Mouse (Mus musculus) urinary bladder, postnatal 0 days (tissue): ENCODE data around the gene Tbc1d30. TPM values are rescaled to one million over a fixed set of nuclear protein-coding genes. Genes with fewer than 3 reads are reported as not detected.

Experiments used
- polyA plus RNA-seq: library from polyadenylated mRNA; unstranded; fragments of >200 nt; fragmentation: Nextera tagmentation; extraction: Ambion mirVana; gene quantifications from 2 replicates; pipeline ENCODE4 v1.2.1, GENCODE M21; 2015

Gene Tbc1d30
- polyA plus RNA-seq = 4.3 TPM in 2 replicates

DNA sequence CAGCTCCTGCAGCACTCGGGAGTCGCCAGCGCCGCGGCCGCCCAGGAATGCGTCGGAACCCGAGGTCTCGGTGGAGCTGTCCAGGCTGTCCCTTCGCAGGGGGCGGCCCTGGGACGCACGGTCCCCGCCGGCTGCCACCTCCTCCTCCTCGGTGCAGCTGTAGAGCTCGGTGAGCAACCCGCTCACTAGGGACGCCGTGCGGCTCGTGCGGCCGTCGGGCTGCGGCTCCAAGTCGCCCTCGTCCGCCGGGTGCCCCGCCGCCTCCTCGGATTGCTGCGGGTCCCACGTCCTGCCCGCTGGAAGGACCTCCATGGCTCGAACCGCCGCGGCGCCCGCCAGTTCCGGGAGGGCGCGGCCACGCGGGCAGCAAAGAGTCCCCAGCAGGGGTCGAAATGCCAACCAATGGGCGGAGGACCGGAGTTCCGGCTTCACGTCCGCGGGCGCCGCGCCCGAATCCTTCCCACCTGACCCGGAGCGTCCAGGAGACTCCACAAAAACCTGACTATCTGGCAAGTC, at the start of gene Tbc1d30:
TSS of gene Tbc1d30 (minus strand) at position 213 of the 516 bp plus-strand sequence.

DNA sequence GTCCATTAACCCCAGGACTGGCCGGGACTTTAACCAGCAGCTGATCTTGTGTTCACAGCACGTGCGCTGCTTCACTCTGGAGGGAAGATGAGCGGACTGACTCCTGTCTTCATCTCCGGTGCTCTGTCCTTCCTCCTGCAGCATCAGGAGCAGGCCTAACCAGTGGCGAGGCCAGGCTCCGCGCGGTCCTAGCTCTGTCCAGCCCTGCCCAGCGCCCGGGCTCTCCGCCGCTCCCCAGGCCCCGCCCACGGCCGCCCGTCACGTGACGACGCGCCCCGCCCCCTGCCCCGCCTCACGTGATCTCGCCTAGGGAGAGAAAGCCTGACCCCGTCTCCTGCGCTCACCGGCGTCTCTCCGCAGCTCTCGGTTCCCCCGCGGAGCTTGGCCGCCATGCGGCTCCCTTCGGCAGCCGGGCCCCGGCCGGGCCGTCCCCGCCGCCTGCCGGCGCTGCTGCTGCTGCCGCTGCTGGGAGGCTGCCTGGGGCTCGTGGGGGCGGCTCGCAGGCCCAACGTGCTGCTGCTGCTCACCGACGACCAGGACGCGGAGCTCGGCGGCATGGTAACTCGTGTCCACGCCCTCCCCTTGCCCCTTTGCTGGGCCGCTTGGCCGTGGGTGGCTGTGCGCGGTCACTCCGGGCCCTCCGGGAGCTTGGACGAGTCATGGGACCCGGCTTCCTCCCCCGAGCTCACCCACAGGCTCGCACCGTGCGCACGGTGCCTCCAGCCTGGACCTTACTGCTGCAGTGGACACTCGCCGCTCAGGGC, 13.9 kb upstream of the Tbc1d30 start, which contains the start of gene Gns:
TSS of gene Gns (plus strand) at position 290 of the 764 bp plus-strand sequence.

Other genes starting within 250 kb of the Tbc1d30 start
- 38.8 and 39.2 TPM in 2 replicates for gene Gns, start 13.8 kb upstream of the Tbc1d30 start, polyA plus RNA-seq
- gene Rassf3, start 125.1 kb upstream of the Tbc1d30 start, polyA plus RNA-seq = 70.1 and 81.3 TPM in 2 replicates
- 14.2 and 20.4 TPM in 2 replicates for gene Tbk1, start 235.5 kb upstream of the Tbc1d30 start, polyA plus RNA-seq